In the genomic region with DNA sequence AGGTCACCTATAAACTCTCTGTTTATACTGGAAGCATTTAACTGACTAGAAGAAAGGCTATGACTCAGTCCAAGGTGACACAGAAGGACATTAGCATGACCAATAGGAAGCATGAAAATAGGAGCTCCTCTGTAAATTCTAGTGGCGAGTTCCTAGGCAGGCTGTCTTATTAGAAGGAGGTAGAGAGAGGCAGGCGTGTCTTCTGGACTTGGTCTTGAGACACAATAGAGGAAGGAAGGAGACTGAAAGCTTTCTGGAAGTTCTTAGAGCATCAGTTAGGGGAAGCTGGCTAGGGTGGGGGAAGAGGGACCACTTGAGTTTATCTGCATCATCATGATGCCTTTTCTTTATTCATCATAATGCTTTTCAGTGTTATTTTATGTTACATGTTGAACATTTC, we compare ENCODE assay signal across 19 mouse cellular contexts.
"Had no signal": no experiment of that assay in that cellular context is flagged by ENCODE, and none has a peak within 500 bp of the region (broad histone marks: within the 10 kb centered on the region; RNA-seq: fewer than 3 reads in every experiment).

No protein-coding gene starts in this region.

- H3K4me1 ChIP-seq: limb, embryonic 10.5 days; limb, embryonic 13.5 days; stomach, embryonic 15.5 days had no signal

- H3K36me3 ChIP-seq: kidney, embryonic 15.5 days; limb, embryonic 10.5 days; limb, embryonic 13.5 days; stomach, embryonic 15.5 days had no signal

- H3K9ac ChIP-seq: kidney, embryonic 15.5 days; limb, embryonic 13.5 days; liver, embryonic 14.5 days; liver, postnatal 0 days; lung, embryonic 14.5 days; stomach, embryonic 15.5 days had no signal

- H3K4me2 ChIP-seq: kidney, embryonic 15.5 days; limb, embryonic 13.5 days; lung, embryonic 14.5 days; midbrain, embryonic 11.5 days; stomach, embryonic 15.5 days had no signal

- H3K27ac ChIP-seq: kidney, embryonic 15.5 days; limb, embryonic 10.5 days; limb, embryonic 13.5 days; liver, embryonic 14.5 days; macrophage; stomach, embryonic 15.5 days had no signal

- H3K9me3 ChIP-seq: kidney, embryonic 15.5 days; limb, embryonic 10.5 days; limb, embryonic 13.5 days; stomach, embryonic 15.5 days had no signal

- DNase-seq: kidney, adult 11 months; kidney, adult 8-10 months; kidney, postnatal 14 days; kidney, postnatal 4 days; liver; liver, postnatal 0 days; lung, embryonic 14.5 days; midbrain, embryonic 14.5 days; right cerebral cortex, adult 18-20 months; right cerebral cortex, postnatal 25 days; spleen, adult 18-20 months; thymus, postnatal 25 days had no signal

- H3K27me3 ChIP-seq: kidney, embryonic 15.5 days; limb, embryonic 13.5 days; stomach, embryonic 15.5 days had no signal

- ATAC-seq: liver, postnatal 0 days had no signal

- H3K4me3 ChIP-seq: kidney, embryonic 15.5 days; limb, embryonic 10.5 days; limb, embryonic 13.5 days; stomach, embryonic 15.5 days had no signal
